Comparison of ENCODE assay signal across 15 mouse cellular contexts in the genomic region with DNA sequence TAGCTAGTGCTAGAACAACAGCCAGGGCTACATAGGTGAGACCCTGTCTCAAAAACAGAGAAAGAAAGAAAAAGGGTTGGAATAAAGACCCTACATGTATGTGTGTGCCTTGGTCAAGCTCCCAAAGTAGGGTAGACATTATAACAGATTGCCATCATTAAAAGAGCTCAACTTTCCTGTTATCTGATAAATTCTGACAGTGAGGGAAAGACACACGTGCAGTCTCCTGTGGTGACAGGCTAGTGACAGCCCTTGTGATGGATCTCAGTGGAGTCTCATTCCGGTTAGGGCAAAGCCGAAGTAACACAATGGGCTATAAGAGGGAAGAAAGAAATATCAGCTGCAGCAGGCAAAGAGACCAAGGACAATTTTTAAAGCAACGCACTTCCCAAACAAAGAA. TPM values are rescaled to one million over a fixed set of nuclear protein-coding genes. Genes with fewer than 3 reads are reported as not detected.
DNase-seq lines count a peak whose midpoint lies in the region; ATAC-seq and TF ChIP-seq lines count a peak whose summit lies in the region.
"Had no signal": no experiment of that assay in that cellular context is flagged by ENCODE, and none has a peak within 500 bp of the region (broad histone marks: within the 10 kb centered on the region; RNA-seq: fewer than 3 reads in every experiment).

No protein-coding gene starts in this region.

- no peak overlapping the region for H3K4me2 ChIP-seq in midbrain, embryonic 11.5 days
- no peak overlapping the region for H3K4me2 ChIP-seq in midbrain, postnatal 0 days (ENCODE audit: low read depth, low read length, poor library complexity, severe bottlenecking)
- H3K4me2 ChIP-seq in limb, embryonic 12.5 days: no peak overlapping the region

- no peak for TF ChIP-seq CTCF in gastrocnemius, adult 2 months (IDR thresholded peaks at IDR 0.05)
- TF ChIP-seq CTCF in midbrain, postnatal 0 days (IDR thresholded peaks at IDR 0.05): no peak

- no peak overlapping the region for H3K9ac ChIP-seq in midbrain, embryonic 11.5 days (ENCODE audit: low read length)
- no peak overlapping the region for H3K9ac ChIP-seq in midbrain, postnatal 0 days (replicated peaks; ENCODE audit: low read length, poor library complexity, severe bottlenecking)
- H3K9ac ChIP-seq in limb, embryonic 12.5 days (replicated peaks): no peak overlapping the region
- H3K9ac ChIP-seq: heart, embryonic 15.5 days had no signal

- H3K27ac ChIP-seq in gastrocnemius, adult 2 months: peak overlapping the region; percentile 84
- no peak overlapping the region for H3K27ac ChIP-seq in midbrain, embryonic 11.5 days (ENCODE audit: low read depth, low read length)
- H3K27ac ChIP-seq in midbrain, postnatal 0 days (ENCODE audit: low read depth, low read length): no peak overlapping the region
- peak overlapping the region; percentile 83; the same call in 1 of the 2 replicates for H3K27ac ChIP-seq in limb, embryonic 12.5 days

- H3K4me1 ChIP-seq in midbrain, embryonic 11.5 days (ENCODE audit: control insufficient read depth, insufficient read depth, low read length): peaks cover 5% of the 10 kb centered on the region; the same call in 1 of the 2 replicates
- peaks cover 4% of the 10 kb centered on the region; the same call in 1 of the 2 replicates for H3K4me1 ChIP-seq in midbrain, postnatal 0 days (ENCODE audit: insufficient read depth, low read length)
- H3K4me1 ChIP-seq in limb, embryonic 12.5 days (replicated peaks): peaks cover 31% of the 10 kb centered on the region

- ATAC-seq in midbrain, embryonic 11.5 days (ENCODE audit: low FRiP score): no peak
- no peak for ATAC-seq in midbrain, postnatal 0 days (ENCODE audit: low FRiP score)
- no peak for ATAC-seq in limb, embryonic 12.5 days (ENCODE audit: insufficient number of reproducible peaks, insufficient read depth, low FRiP score, low TSS enrichment, low read depth)
- ATAC-seq in granulocyte monocyte progenitor cell, adult 5-6 weeks (replicated peaks; ENCODE audit: poor library complexity, severe bottlenecking): no peak
- no peak for ATAC-seq in CD4-positive, CD25-positive, alpha-beta regulatory T cell, adult 4 months

- 89% methylated on average over 4 of the region's 4 CpGs for WGBS in midbrain, embryonic 11.5 days
- 75% methylated on average over 4 of the region's 4 CpGs for WGBS in midbrain, postnatal 0 days
- 81% methylated on average over 4 of the region's 4 CpGs for WGBS in limb, embryonic 12.5 days

- H3K36me3 ChIP-seq in midbrain, embryonic 11.5 days (ENCODE audit: control insufficient read depth, insufficient read depth, low read length): no peaks in the 10 kb centered on the region
- peaks cover 3% of the 10 kb centered on the region; the same call in 1 of the 2 replicates for H3K36me3 ChIP-seq in midbrain, postnatal 0 days (ENCODE audit: insufficient read depth, low read length)
- peaks cover 11% of the 10 kb centered on the region for H3K36me3 ChIP-seq in limb, embryonic 12.5 days
- H3K36me3 ChIP-seq: heart, embryonic 15.5 days had no signal

- intact Hi-C loops in gastrocnemius, adult 2 months (cut with DNase I): no loop called here
- intact Hi-C loops in gastrocnemius, postnatal 36 days (cut with DNase I): no loop called here

- peak overlapping the region; percentile 74 for H3K4me3 ChIP-seq in gastrocnemius, adult 2 months
- H3K4me3 ChIP-seq in midbrain, embryonic 11.5 days (ENCODE audit: low read depth, low read length): no peak overlapping the region
- H3K4me3 ChIP-seq in midbrain, postnatal 0 days (ENCODE audit: low read depth, low read length): no peak overlapping the region
- H3K4me3 ChIP-seq in limb, embryonic 12.5 days (replicated peaks): no peak overlapping the region

- H3K9me3 ChIP-seq in midbrain, embryonic 11.5 days (ENCODE audit: control insufficient read depth, low read length): no peaks in the 10 kb centered on the region
- no peaks in the 10 kb centered on the region for H3K9me3 ChIP-seq in midbrain, postnatal 0 days (ENCODE audit: low read length)
- H3K9me3 ChIP-seq in limb, embryonic 12.5 days: no peaks in the 10 kb centered on the region
- H3K9me3 ChIP-seq: heart, embryonic 15.5 days; neural tube, embryonic 15.5 days had no signal

- DNase-seq in gastrocnemius, adult 2 months: no peak
- no peak for DNase-seq in gastrocnemius, postnatal 36 days
- DNase-seq in midbrain, embryonic 11.5 days (ENCODE audit: low spot score, missing footprints): peak; percentile 23
- no peak for DNase-seq in midbrain, postnatal 0 days (ENCODE audit: low spot score)
- DNase-seq in cerebellum, postnatal 4 days (ENCODE audit: low spot score in 2 of 2): no peak
- DNase-seq: adrenal gland, postnatal 25 days; B cell, adult 2 months; left cerebral cortex, postnatal 4 days; right cerebral cortex, adult 18-20 months; thymus, adult 18-20 months had no signal

- no peaks in the 10 kb centered on the region for H3K27me3 ChIP-seq in midbrain, embryonic 11.5 days (ENCODE audit: control insufficient read depth, insufficient read depth, low read length)
- H3K27me3 ChIP-seq in midbrain, postnatal 0 days (ENCODE audit: insufficient read depth, low read length): no peaks in the 10 kb centered on the region
- no peaks in the 10 kb centered on the region for H3K27me3 ChIP-seq in limb, embryonic 12.5 days
- H3K27me3 ChIP-seq: heart, embryonic 15.5 days; neural tube, embryonic 15.5 days had no signal

RNA-seq across cellular contexts. Expression of a gene that starts 1.1 kb away (rescaled TPM):
- 10 to 100 TPM; 25.5 to 30.5 TPM for total RNA-seq in gastrocnemius, adult 2 months (2021)
- 10 to 100 TPM; 14.7 to 17.2 TPM for total RNA-seq in gastrocnemius, postnatal 36 days (2021)
- 6.7 and 7.9 TPM in 2 replicates for polyA plus RNA-seq in midbrain, embryonic 11.5 days (2014; fragmentation: Nextera tagmentation; extraction: Ambion mirVana)
- total RNA-seq in midbrain, postnatal 0 days (2014; rRNA removed): 10.5 and 12.5 TPM in 2 replicates
- polyA plus RNA-seq in midbrain, postnatal 0 days (2015; fragmentation: Nextera tagmentation; extraction: Ambion mirVana): 12.8 and 15.7 TPM in 2 replicates
- 16.7 and 19.6 TPM in 2 replicates for polyA plus RNA-seq in limb, embryonic 12.5 days (2016; fragmentation: Nextera tagmentation; extraction: Ambion mirVana)
- 4.3 TPM in 1 of 2 replicates, not detected in the other for total RNA-seq in granulocyte monocyte progenitor cell, adult 5-6 weeks (2014; fragmentation: Nextera tagmentation)
- 0.52 and 1.2 TPM in 2 replicates for total RNA-seq in granulocyte monocyte progenitor cell, adult 5-6 weeks (2017)
- polyA plus RNA-seq in CD4-positive, CD25-positive, alpha-beta regulatory T cell, adult 4 months (2017; shearing (Covaris generic)): 1 to 10 TPM; 1.0 to 1.3 TPM

RNA-seq across cellular contexts. Expression of a gene that starts 20.8 kb away (rescaled TPM):
- total RNA-seq in gastrocnemius, adult 2 months (2021): 10 to 100 TPM; 25.5 to 26.1 TPM
- total RNA-seq in gastrocnemius, postnatal 36 days (2021): 10 to 100 TPM; 17.6 to 22.5 TPM
- 69.5 and 81.7 TPM in 2 replicates for polyA plus RNA-seq in midbrain, embryonic 11.5 days (2014; fragmentation: Nextera tagmentation; extraction: Ambion mirVana)
- total RNA-seq in midbrain, postnatal 0 days (2014; rRNA removed): 19.5 and 22.0 TPM in 2 replicates
- 47.3 and 52.7 TPM in 2 replicates for polyA plus RNA-seq in midbrain, postnatal 0 days (2015; fragmentation: Nextera tagmentation; extraction: Ambion mirVana)
- 102 and 103 TPM in 2 replicates for polyA plus RNA-seq in limb, embryonic 12.5 days (2016; fragmentation: Nextera tagmentation; extraction: Ambion mirVana)
- total RNA-seq in granulocyte monocyte progenitor cell, adult 5-6 weeks (2014; fragmentation: Nextera tagmentation): 51.1 and 73.0 TPM in 2 replicates
- 47.2 and 49.8 TPM in 2 replicates for total RNA-seq in granulocyte monocyte progenitor cell, adult 5-6 weeks (2017)
- 10 to 100 TPM; 67.5 to 74.4 TPM for polyA plus RNA-seq in CD4-positive, CD25-positive, alpha-beta regulatory T cell, adult 4 months (2017; shearing (Covaris generic))

RNA-seq across cellular contexts. Expression of a gene that starts 32.1 kb away (rescaled TPM):
- total RNA-seq in gastrocnemius, adult 2 months (2021): 10 to 100 TPM; 15.0 to 16.9 TPM
- 10 to 100 TPM; 13.1 to 17.1 TPM for total RNA-seq in gastrocnemius, postnatal 36 days (2021)
- 53.1 and 56.4 TPM in 2 replicates for polyA plus RNA-seq in midbrain, embryonic 11.5 days (2014; fragmentation: Nextera tagmentation; extraction: Ambion mirVana)
- 41.7 and 44.2 TPM in 2 replicates for total RNA-seq in midbrain, postnatal 0 days (2014; rRNA removed)
- polyA plus RNA-seq in midbrain, postnatal 0 days (2015; fragmentation: Nextera tagmentation; extraction: Ambion mirVana): 34.7 and 36.2 TPM in 2 replicates
- polyA plus RNA-seq in limb, embryonic 12.5 days (2016; fragmentation: Nextera tagmentation; extraction: Ambion mirVana): 277 and 286 TPM in 2 replicates
- 48.3 and 55.4 TPM in 2 replicates for total RNA-seq in granulocyte monocyte progenitor cell, adult 5-6 weeks (2014; fragmentation: Nextera tagmentation)
- total RNA-seq in granulocyte monocyte progenitor cell, adult 5-6 weeks (2017): 51.4 and 73.0 TPM in 2 replicates
- polyA plus RNA-seq in CD4-positive, CD25-positive, alpha-beta regulatory T cell, adult 4 months (2017; shearing (Covaris generic)): 100 to 1,000 TPM; 117 to 187 TPM

Comparison
In these comparisons a context has a peak if more than half of its experiments do, and no peak if none do; other contexts are left out.
1. H3K27ac ChIP-seq: peak in gastrocnemius, adult 2 months (single experiment) and limb, embryonic 12.5 days (single experiment); none in midbrain, embryonic 11.5 days (single experiment) and midbrain, postnatal 0 days (single experiment).